ENCODE assay signal across 14 mouse cellular contexts in the genomic region with DNA sequence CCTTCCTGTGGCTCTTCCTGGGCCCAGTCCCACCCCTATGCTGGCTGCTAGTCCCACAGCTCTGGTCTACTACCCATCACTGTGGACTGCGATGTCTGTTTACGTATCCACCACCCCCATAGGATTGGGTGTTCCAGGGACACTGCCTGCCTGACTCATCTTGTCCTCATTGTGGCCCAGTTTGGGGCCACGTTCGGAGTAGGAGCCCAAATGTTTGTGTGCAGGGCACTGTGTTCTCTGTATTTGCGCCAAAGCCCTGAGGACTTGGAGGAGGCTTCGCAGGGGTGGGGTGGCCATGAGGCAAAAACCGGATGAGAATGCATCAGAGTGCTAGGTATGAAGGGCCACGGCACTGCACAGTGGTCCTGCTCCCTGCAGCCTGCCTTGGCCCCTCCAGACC. TPM values are rescaled to one million over a fixed set of nuclear protein-coding genes. Genes with fewer than 3 reads are reported as not detected.
A peak's percentile ranks its signal among the peaks of the same experiment; 100 is the strongest.
DNase-seq lines count a peak whose midpoint lies in the region; ATAC-seq lines count a peak whose summit lies in the region.
"Had no signal": no experiment of that assay in that cellular context is flagged by ENCODE, and none has a peak within 500 bp of the region (broad histone marks: within the 10 kb centered on the region; RNA-seq: fewer than 3 reads in every experiment).

No protein-coding gene starts in this region.

- ATAC-seq in CD4-positive, CD25-positive, alpha-beta regulatory T cell, adult 4 months = no peak
- ATAC-seq: forebrain, embryonic 13.5 days; forebrain, embryonic 15.5 days; forebrain, postnatal 0 days had no signal

- DNase-seq in adrenal gland, adult (ENCODE audit: inconsistent age in 2 of 2, low spot score in 1 of 2) = peak; percentile 73 to 74
- no peak for DNase-seq in adrenal gland, adult 8-10 months
- DNase-seq in adrenal gland, postnatal 36 days = peak; percentile 15 to 37
- DNase-seq in adrenal gland, postnatal 10 days = no peak
- peak; percentile 51 for DNase-seq in right cerebral cortex, adult 18-20 months
- DNase-seq in right cerebral cortex, postnatal 10 days (ENCODE audit: low spot score in 2 of 2) = no peak
- DNase-seq: B cell, adult 2 months; cerebellum, adult 11-12 months; cerebellum, adult 9-10 months; cerebellum, postnatal 10 days; forebrain, postnatal 0 days had no signal

RNA-seq across cellular contexts. Expression of a gene that starts 44.0 kb away (rescaled TPM):
- total RNA-seq in adrenal gland, adult 8-10 months (2022) = 10 to 100 TPM; 43.0 to 72.3 (median 58.4) TPM
- total RNA-seq in adrenal gland, postnatal 36 days (2021) = 10 to 100 TPM; 45.4 to 47.3 TPM
- 10 to 100 TPM; 36.9 to 40.3 TPM for total RNA-seq in adrenal gland, postnatal 10 days (2021)
- polyA plus RNA-seq in CD4-positive, CD25-positive, alpha-beta regulatory T cell, adult 4 months (2017; shearing (Covaris generic)) = 100 to 1,000 TPM in 1 of 2 experiments, 10 to 100 TPM in 1; 71.7 to 109 TPM

Comparison
In these comparisons a context has a peak if more than half of its experiments do, and no peak if none do; other contexts are left out.
1. DNase-seq: peak in adrenal gland, adult (2 of 2), adrenal gland, postnatal 36 days (2 of 2) and right cerebral cortex, adult 18-20 months (single experiment); none in adrenal gland, adult 8-10 months (single experiment), adrenal gland, postnatal 10 days (single experiment) and right cerebral cortex, postnatal 10 days (0 of 2).